Mouse (Mus musculus) embryonic facial prominence, embryonic 13.5 days (tissue): ENCODE data around the gene Cacng7. TPM values are rescaled to one million over a fixed set of nuclear protein-coding genes. Genes with fewer than 3 reads are reported as not detected.

ENCODE experiments used
- ATAC-seq: fragments of 200-750 bp; cut with Nextera tagmentation; 2 replicates; pipeline ENCODE4 v1.8.0; 2017; ENCODE audit warnings: low read depth; ENCODE audit not compliant: insufficient number of reproducible peaks, insufficient read depth, low FRiP score, low TSS enrichment
- H3K27ac ChIP-seq: fragments of 300-500 bp; sonication (generic); 2 replicates; pipeline ENCODE4 v1.5.1; 2015; ENCODE audit warnings: moderate library complexity, mild to moderate bottlenecking, inconsistent platforms
- H3K27me3 ChIP-seq: fragments of 300-500 bp; sonication (generic); 2 replicates; pipeline ENCODE4 v1.6.1; 2015; ENCODE audit warnings: mild to moderate bottlenecking, inconsistent platforms
- H3K36me3 ChIP-seq: fragments of 300-500 bp; sonication (generic); 2 replicates; pipeline ENCODE4 v1.6.1; 2015; ENCODE audit warnings: mild to moderate bottlenecking, inconsistent platforms
- H3K4me1 ChIP-seq: fragments of 300-500 bp; sonication (generic); 2 replicates; pipeline ENCODE4 v1.6.1; 2015; ENCODE audit warnings: inconsistent platforms
- H3K4me2 ChIP-seq: fragments of 300-500 bp; sonication (generic); 2 replicates; pipeline ENCODE4 v1.6.1; 2015; ENCODE audit warnings: moderate library complexity, mild to moderate bottlenecking, inconsistent platforms
- H3K4me3 ChIP-seq: fragments of 300-500 bp; sonication (generic); 2 replicates; pipeline ENCODE4 v1.5.1; 2015; ENCODE audit warnings: mild to moderate bottlenecking, inconsistent platforms
- H3K9ac ChIP-seq: fragments of 300-500 bp; sonication (generic); 2 replicates; pipeline ENCODE4 v1.6.1; 2015; ENCODE audit warnings: mild to moderate bottlenecking, inconsistent platforms
- H3K9me3 ChIP-seq: fragments of 300-500 bp; sonication (generic); 2 replicates; pipeline ENCODE4 v1.6.1; 2016; ENCODE audit warnings: inconsistent platforms
- WGBS: fragments of 180-500 bp; shearing (Covaris S2); methylation state at CpG from one replicate; pipeline ENCODE4 v1.1.7; 2015; ENCODE audit warnings: mixed read lengths; 5-methylcytosine and 5-hydroxymethylcytosine counted together
- polyA plus RNA-seq: library from polyadenylated mRNA; unstranded; fragments of >200 nt; fragmentation: Nextera tagmentation; extraction: Ambion mirVana; gene quantifications from 2 replicates; pipeline ENCODE4 v1.2.1, GENCODE M21; 2015

The Cacng7 gene
- polyA plus RNA-seq, 1 experiment from 2014 or later: 3.3 TPM

DNA sequence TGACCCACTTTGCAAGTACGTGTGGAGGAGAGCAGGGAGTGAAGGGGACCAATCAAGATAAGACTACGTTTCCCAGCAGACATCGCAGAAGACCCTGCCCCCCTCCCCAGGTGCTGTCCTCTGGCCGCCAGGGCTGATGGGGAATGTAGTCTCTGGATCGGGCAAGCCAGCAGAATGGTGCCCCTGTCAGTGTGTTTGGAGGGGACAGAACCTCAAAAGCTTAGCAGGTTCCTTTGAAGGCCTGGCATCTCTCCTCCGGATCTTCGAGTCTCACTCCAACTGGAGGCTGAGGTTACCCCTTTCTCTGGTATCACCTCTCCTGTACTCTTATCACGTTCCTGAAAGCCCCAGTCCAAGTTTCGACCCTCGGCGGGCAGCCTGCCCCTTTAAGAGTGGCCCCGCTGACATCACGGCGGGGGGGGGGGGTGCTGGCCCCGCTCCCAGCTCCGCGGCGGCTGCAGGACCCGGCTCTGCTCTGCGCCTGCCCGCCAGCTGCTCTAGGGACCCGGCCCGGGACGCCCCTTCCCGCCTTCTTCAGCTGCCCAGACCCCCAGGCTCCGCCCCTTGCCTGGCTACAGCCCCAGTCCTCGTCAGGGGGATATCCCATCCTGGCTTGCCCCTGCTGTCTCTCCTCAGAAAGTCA is 1.1 kb upstream of the Cacng7 start:
- Histone ChIP-seq H3K9me3 (no peaks in the 10 kb centered on the region), H3K9ac (peak overlapping the region; percentile 86)

DNA sequence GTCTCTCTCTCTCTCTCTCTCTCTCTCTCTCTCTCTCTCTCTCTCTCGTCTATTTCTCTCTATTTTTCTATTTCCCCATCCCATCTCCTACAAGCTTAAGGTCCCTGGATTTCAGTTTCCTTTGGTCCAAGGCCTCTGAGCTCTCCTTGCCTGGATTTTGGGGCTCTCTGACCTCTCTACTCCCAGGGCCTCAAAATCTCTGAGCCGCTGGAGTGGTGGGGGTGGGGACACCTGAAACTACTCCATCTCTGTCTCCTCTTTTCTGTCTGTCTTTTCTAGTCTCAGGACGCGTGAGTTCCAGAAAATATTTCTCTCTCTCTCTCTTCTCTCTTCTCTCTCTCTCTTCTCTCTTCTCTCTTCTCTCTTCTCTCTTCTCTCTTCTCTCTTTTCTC is 535 bp upstream of the Cacng7 start:
- peak overlapping the region; percentile 92 for H3K27ac ChIP-seq
- H3K4me1 ChIP-seq: peaks cover 23% of the 10 kb centered on the region
- peaks cover 9% of the 10 kb centered on the region for H3K27me3 ChIP-seq
- peak overlapping the region; percentile 86 for H3K9ac ChIP-seq
- peaks cover 6% of the 10 kb centered on the region for H3K36me3 ChIP-seq
- 1% methylated on average over 4 of the region's 4 CpGs for WGBS
- H3K4me3 ChIP-seq: peak overlapping the region; percentile 68
- no peak for ATAC-seq
- peak overlapping the region; percentile 72 for H3K4me2 ChIP-seq
- H3K9me3 ChIP-seq: no peaks in the 10 kb centered on the region

More for the DNA sequence above, 1.1 kb upstream of the Cacng7 start:
- Histone ChIP-seq H3K4me2 (peak overlapping the region; percentile 72), H3K27ac (peak overlapping the region; percentile 92), H3K27me3 (peaks cover 9% of the 10 kb centered on the region), H3K4me3 (peak overlapping the region; percentile 68), H3K36me3 (peaks cover 4% of the 10 kb centered on the region), H3K4me1 (peaks cover 23% of the 10 kb centered on the region)
- under 1% methylated on average over 26 of the region's 27 CpGs for WGBS
- peak; percentile 91 for ATAC-seq

DNA sequence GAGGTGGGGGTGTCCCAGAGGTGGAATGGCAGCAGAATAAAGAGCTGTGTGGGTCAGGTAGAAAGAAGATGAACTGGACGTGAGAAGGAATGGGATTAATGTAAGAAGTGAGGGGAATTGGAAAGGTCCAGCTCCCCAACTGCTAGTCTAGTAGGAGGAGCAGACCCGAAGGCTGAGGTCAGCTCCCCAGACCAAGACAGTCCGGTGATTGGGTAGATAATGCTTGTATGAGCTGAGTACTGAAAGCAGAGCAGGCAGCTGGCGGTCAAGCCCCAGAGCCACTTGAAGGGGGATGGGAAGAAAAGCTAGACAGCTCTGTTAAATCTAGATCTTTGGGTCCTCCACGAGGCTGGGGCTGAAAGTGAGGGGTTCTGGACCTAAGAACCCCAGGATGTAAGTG is 787 bp downstream of the Cacng7 start:
- 6% methylated on average over 5 of the region's 5 CpGs for WGBS
- peak overlapping the region; percentile 92 for H3K27ac ChIP-seq
- no peak for ATAC-seq

DNA sequence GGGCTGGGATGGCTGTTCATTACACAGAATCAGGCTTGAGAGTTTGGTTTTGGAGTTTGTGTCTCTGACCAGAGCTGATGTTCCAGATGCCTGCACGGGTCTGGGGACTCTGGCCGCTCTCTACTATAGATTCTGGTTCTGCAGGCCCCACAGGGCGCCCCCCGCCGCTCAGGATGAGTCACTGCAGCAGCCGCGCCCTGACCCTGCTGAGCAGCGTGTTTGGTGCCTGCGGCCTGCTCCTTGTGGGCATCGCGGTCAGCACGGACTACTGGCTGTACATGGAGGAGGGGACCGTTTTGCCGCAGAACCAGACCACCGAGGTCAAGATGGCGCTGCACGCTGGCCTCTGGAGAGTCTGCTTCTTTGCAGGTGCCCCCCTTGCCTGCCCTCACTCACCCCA is 3.7 kb downstream of the Cacng7 start:
- peaks cover 31% of the 10 kb centered on the region for H3K36me3 ChIP-seq
- no peak overlapping the region for H3K9ac ChIP-seq
- H3K27ac ChIP-seq: no peak overlapping the region
- no peaks in the 10 kb centered on the region for H3K27me3 ChIP-seq
- H3K4me2 ChIP-seq: no peak overlapping the region
- H3K9me3 ChIP-seq: no peaks in the 10 kb centered on the region
- WGBS: 70% methylated on average over 17 of the region's 17 CpGs
- H3K4me1 ChIP-seq: peaks cover 11% of the 10 kb centered on the region
- no peak for ATAC-seq
- H3K4me3 ChIP-seq: no peak overlapping the region

More for the DNA sequence above, 787 bp downstream of the Cacng7 start:
- Histone ChIP-seq H3K4me3 (peak overlapping the region; percentile 68), H3K4me1 (peaks cover 23% of the 10 kb centered on the region), H3K27me3 (peaks cover 9% of the 10 kb centered on the region), H3K4me2 (peak overlapping the region; percentile 72), H3K9ac (peak overlapping the region; percentile 86), H3K36me3 (peaks cover 9% of the 10 kb centered on the region), H3K9me3 (no peaks in the 10 kb centered on the region)

DNA sequence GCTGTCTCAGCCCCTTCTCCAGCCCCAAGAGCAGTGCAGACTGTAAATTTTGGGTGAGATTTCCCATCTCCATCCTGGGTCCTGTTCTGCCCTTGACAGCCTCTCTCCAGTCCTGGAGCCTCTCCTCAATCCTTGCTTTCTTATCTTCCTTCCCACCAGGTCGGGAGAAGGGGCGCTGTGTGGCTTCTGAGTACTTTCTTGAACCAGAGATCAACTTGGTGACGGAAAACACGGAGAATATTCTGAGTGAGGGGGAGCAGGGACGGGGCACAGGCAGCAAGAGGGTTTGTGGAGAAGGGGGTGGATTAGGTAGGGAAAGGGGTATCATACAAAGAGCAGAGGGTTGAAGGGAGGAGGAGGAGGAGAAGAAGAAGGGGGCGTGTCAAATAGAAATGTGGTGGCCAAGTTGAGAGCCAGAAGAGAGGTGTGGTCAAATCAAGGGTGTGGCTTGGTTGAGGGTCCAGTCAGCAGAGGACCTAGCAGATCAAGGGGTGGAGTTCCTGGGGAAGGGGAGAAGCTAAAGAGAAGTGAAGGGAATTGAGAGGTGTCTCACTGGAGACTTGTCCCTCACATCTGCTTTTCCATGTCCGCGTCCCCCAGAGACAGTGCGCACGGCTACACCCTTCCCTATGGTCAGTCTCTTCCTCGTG is 5.7 kb downstream of the Cacng7 start:
- ATAC-seq: no peak
- Histone ChIP-seq H3K9me3 (no peaks in the 10 kb centered on the region), H3K4me3 (no peak overlapping the region), H3K27me3 (no peaks in the 10 kb centered on the region), H3K9ac (no peak overlapping the region), H3K4me1 (peaks cover 9% of the 10 kb centered on the region), H3K27ac (no peak overlapping the region), H3K36me3 (peaks cover 46% of the 10 kb centered on the region), H3K4me2 (no peak overlapping the region)
- 78% methylated on average over 11 of the region's 11 CpGs for WGBS

DNA sequence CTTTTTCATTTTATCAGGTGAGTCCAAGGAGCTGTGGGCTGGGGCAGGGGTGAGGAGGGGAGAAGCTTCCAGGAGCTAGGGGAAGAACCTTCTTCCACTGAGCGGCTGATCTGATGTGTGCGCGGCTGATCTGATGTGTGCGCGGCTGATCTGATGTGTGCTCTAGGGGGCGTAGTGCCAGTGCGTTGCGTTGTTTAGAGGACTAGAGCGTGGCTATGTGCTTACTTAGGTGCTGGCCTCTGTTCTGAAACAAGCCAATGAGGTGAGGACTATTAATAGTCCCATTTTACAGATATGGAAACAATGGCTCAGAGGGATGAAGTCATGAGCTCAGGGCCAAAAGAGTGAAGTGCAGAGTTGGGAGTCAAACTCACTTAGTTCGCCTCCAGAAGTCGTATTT is 6.3 kb downstream of the Cacng7 start:
- Histone ChIP-seq H3K4me1 (peaks cover 3% of the 10 kb centered on the region; the same call in 1 of the 2 replicates), H3K9ac (no peak overlapping the region), H3K27ac (no peak overlapping the region), H3K36me3 (peaks cover 51% of the 10 kb centered on the region), H3K9me3 (no peaks in the 10 kb centered on the region), H3K4me3 (no peak overlapping the region), H3K27me3 (no peaks in the 10 kb centered on the region), H3K4me2 (no peak overlapping the region)
- ATAC-seq: no peak
- 93% methylated on average over 11 of the region's 11 CpGs for WGBS

DNA sequence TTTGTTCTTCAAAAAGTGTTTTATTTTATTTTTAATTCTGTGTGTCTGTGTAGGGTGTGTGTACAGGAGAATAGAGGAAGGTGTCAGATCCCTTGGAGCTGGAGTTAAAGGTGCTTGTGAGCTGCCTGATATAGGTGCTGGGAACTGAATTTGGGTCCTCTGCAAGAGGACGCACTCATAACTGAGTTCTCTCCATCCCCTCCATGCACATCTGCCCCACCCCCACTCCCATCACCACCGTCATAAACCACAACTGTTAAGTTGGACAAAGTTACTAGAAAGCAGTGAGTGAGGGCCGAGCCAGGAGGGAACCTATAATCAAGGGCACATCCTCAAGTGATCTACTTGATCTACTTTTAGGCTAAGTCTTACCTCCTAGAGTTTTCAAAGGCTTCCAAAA is 11.1 kb downstream of the Cacng7 start:
- Histone ChIP-seq H3K4me3 (no peak overlapping the region), H3K27me3 (no peaks in the 10 kb centered on the region), H3K4me1 (no peaks in the 10 kb centered on the region), H3K4me2 (no peak overlapping the region), H3K9me3 (no peaks in the 10 kb centered on the region), H3K9ac (no peak overlapping the region), H3K36me3 (peaks cover 75% of the 10 kb centered on the region), H3K27ac (no peak overlapping the region)
- ATAC-seq: no peak
- 89% methylated on average over 3 of the region's 3 CpGs for WGBS

DNA sequence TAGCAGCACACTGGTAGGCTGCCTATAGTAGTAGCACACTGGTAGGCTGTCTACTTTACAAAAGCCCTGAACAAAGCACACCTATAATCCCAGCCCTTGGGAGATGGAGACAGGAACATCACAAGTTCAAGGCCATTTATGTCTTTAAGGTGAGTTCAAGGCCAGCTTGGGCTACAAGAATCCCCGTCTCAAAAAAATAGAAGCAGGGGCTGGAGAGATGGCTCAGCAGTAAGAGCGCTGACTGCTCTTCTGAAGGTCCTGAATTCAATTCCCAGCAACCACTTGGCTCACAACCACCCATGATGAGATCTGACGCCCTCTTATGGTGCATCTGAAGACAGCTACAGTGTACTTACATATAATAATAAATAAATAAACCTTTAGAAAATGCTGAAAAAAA is 12.5 kb downstream of the Cacng7 start:
- H3K4me3 ChIP-seq: no peak overlapping the region
- H3K4me1 ChIP-seq: no peaks in the 10 kb centered on the region
- H3K27me3 ChIP-seq: no peaks in the 10 kb centered on the region
- no peak overlapping the region for H3K27ac ChIP-seq
- ATAC-seq: no peak
- H3K9ac ChIP-seq: no peak overlapping the region
- H3K36me3 ChIP-seq: peaks cover 81% of the 10 kb centered on the region
- WGBS: 89% methylated on average over 3 of the region's 3 CpGs
- no peak overlapping the region for H3K4me2 ChIP-seq
- H3K9me3 ChIP-seq: no peaks in the 10 kb centered on the region

DNA sequence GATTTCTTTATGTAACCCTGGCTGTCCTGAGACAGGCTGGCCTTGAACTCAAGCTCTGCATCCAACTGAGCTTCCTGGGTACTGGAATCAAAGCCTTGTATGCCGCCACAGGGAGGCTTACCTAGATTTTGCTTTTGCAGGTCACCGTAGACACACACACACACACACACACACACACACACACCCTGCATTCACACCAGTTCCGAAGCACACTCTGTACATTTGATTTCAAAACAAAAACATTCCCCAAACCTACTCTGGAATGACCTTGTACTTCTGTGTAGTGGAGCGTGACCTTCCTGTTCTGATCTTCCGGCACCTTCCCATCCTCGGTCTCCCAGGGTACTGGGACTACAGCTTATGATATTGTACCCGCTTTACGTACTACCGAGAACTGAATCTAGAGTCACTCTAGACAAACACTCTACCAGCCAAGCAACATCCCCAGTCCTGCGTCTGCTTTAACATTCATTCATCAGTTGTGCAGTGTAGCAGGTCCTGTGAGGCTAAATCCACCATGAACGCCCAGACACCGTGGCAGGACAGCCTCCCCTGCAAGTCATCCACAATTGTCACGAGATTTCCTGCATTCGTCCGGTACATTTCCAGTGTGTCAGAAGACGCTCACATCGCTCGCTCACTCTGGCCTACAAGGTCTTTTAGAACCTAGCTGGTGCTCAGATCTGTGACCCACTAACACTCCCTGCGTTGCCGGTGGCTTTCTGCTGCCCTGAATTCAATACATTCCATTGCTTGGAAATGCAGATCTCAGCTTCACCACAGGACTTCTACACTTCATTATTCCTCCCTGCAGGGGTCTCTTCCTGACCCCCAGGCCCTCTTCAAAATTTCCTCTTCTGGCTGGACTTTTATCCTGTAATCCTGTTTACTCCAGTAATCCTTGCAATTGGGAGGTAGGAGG is 14.9 kb downstream of the Cacng7 start:
- H3K9me3 ChIP-seq: no peaks in the 10 kb centered on the region
- peaks cover 80% of the 10 kb centered on the region for H3K36me3 ChIP-seq
- ATAC-seq: no peak
- 50% methylated on average over 20 of the region's 20 CpGs for WGBS
- H3K9ac ChIP-seq: no peak overlapping the region
- no peak overlapping the region for H3K4me3 ChIP-seq
- no peaks in the 10 kb centered on the region for H3K27me3 ChIP-seq
- no peak overlapping the region for H3K4me2 ChIP-seq
- H3K4me1 ChIP-seq: no peaks in the 10 kb centered on the region
- no peak overlapping the region for H3K27ac ChIP-seq

DNA sequence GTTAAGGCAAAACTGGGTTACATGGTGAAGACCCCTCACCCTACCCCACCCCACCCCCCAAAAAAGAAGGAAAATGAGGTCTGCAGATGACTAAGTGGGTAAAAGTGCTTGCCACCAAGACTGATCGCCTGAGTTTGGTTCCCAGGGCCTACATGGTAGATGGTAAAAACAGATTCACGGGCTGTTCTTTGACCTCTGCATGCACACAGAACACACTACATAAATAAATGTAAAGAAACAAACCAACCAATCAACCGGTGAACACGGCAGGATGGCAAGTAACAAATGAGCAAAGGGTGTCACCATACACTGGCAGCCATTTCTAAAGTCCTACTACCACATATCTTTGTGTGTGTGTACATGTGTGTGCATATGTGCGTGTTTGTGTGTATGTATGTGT is 15.6 kb downstream of the Cacng7 start:
- no peak overlapping the region for H3K4me2 ChIP-seq
- H3K4me1 ChIP-seq: no peaks in the 10 kb centered on the region
- 58% methylated on average over 5 of the region's 5 CpGs for WGBS
- H3K27ac ChIP-seq: no peak overlapping the region
- no peak for ATAC-seq
- H3K9ac ChIP-seq: no peak overlapping the region
- H3K9me3 ChIP-seq: no peaks in the 10 kb centered on the region
- peaks cover 74% of the 10 kb centered on the region for H3K36me3 ChIP-seq
- H3K27me3 ChIP-seq: no peaks in the 10 kb centered on the region
- no peak overlapping the region for H3K4me3 ChIP-seq

DNA sequence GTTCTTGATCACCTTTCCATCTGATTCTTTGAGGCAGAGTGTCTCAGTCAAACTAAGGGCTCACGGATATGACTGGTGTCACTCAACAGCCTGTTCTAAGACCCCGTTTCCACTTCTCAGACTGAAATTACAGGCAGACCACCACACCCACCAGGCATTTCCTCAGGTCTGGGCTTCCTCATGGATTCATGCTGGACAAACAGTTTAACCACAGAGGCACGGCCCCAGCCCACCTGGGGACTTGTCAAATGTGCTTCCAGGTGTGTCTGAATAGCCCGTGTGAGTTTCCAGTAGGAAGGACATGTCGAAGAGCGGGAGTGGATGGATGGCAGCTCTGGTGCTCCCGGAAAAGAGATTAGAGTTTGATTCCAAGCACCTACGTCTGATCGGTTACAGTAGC is 17.0 kb downstream of the Cacng7 start:
- WGBS: 90% methylated on average over 9 of the region's 9 CpGs
- H3K9me3 ChIP-seq: no peaks in the 10 kb centered on the region
- H3K36me3 ChIP-seq: peaks cover 71% of the 10 kb centered on the region
- H3K9ac ChIP-seq: no peak overlapping the region
- H3K4me1 ChIP-seq: no peaks in the 10 kb centered on the region
- no peaks in the 10 kb centered on the region for H3K27me3 ChIP-seq
- ATAC-seq: no peak
- no peak overlapping the region for H3K27ac ChIP-seq
- no peak overlapping the region for H3K4me2 ChIP-seq
- H3K4me3 ChIP-seq: no peak overlapping the region
